Mouse (Mus musculus): Measurements from ENCODE around the gene Irx4. TPM values are rescaled to one million over a fixed set of nuclear protein-coding genes. Genes with fewer than 3 reads are reported as not detected.
A peak's percentile ranks its signal among the peaks of the same experiment; 100 is the strongest.

The Irx4 gene
- polyA plus RNA-seq, 1 experiment from 2014 or later: 17.5 TPM

GRCm38 (mm10) chr13:73291102-73291501, 30.8 kb downstream of the Irx4 start:
- no peaks in the 10 kb centered on the region for H3K4me1 ChIP-seq
- H3K4me2 ChIP-seq (replicated peaks): no peak overlapping the region
- no peak overlapping the region for H3K27ac ChIP-seq (replicated peaks)
- no peak for ATAC-seq (ENCODE audit: insufficient number of reproducible peaks, low FRiP score, low TSS enrichment, low read depth)
- H3K9ac ChIP-seq: no peak overlapping the region
- WGBS: 23% methylated on average over 2 of the region's 2 CpGs
- no peaks in the 10 kb centered on the region for H3K9me3 ChIP-seq (replicated peaks)
- H3K36me3 ChIP-seq: no peaks in the 10 kb centered on the region
- no peak overlapping the region for H3K4me3 ChIP-seq (replicated peaks)
- no peaks in the 10 kb centered on the region for H3K27me3 ChIP-seq

- WGBS: 65% methylated on average over 4 of the region's 4 CpGs
- Histone ChIP-seq H3K4me1 (no peaks in the 10 kb centered on the region), H3K4me3 (replicated peaks) (no peak overlapping the region), H3K27me3 (no peaks in the 10 kb centered on the region), H3K4me2 (replicated peaks) (no peak overlapping the region), H3K9ac (no peak overlapping the region), H3K9me3 (replicated peaks) (no peaks in the 10 kb centered on the region), H3K36me3 (no peaks in the 10 kb centered on the region), H3K27ac (replicated peaks) (no peak overlapping the region)
- no peak for ATAC-seq (ENCODE audit: insufficient number of reproducible peaks, low FRiP score, low TSS enrichment, low read depth)
These were observed 38.4 kb downstream of the Irx4 start for GRCm38 (mm10) chr13:73298717-73299116.

GRCm38 (mm10) chr13:73299322-73299721, 39.0 kb downstream of the Irx4 start:
- H3K4me2 ChIP-seq (replicated peaks): no peak overlapping the region
- WGBS: 86% methylated on average over 5 of the region's 5 CpGs
- H3K36me3 ChIP-seq: no peaks in the 10 kb centered on the region
- no peak overlapping the region for H3K27ac ChIP-seq (replicated peaks)
- no peak overlapping the region for H3K4me3 ChIP-seq (replicated peaks)
- ATAC-seq (ENCODE audit: insufficient number of reproducible peaks, low FRiP score, low TSS enrichment, low read depth): no peak
- H3K27me3 ChIP-seq: no peaks in the 10 kb centered on the region
- H3K9ac ChIP-seq: no peak overlapping the region
- no peaks in the 10 kb centered on the region for H3K9me3 ChIP-seq (replicated peaks)
- H3K4me1 ChIP-seq: no peaks in the 10 kb centered on the region

- no peaks in the 10 kb centered on the region for H3K4me1 ChIP-seq
These were observed 44.5 kb downstream of the Irx4 start for GRCm38 (mm10) chr13:73304729-73305128.

GRCm38 (mm10) chr13:73305398-73306084, 45.3 kb downstream of the Irx4 start:
- H3K27ac ChIP-seq (replicated peaks): no peak overlapping the region
- H3K4me2 ChIP-seq (replicated peaks): no peak overlapping the region
- H3K4me3 ChIP-seq (replicated peaks): no peak overlapping the region
- H3K9ac ChIP-seq: no peak overlapping the region
- no peak for ATAC-seq (ENCODE audit: insufficient number of reproducible peaks, low FRiP score, low TSS enrichment, low read depth)
- no peaks in the 10 kb centered on the region for H3K36me3 ChIP-seq
- no peaks in the 10 kb centered on the region for H3K27me3 ChIP-seq
- no peaks in the 10 kb centered on the region for H3K4me1 ChIP-seq
- WGBS: 40% methylated on average over 8 of the region's 8 CpGs
- no peaks in the 10 kb centered on the region for H3K9me3 ChIP-seq (replicated peaks)

More at GRCm38 (mm10) chr13:73304729-73305128, 44.5 kb downstream of the Irx4 start:
- no peak overlapping the region for H3K4me3 ChIP-seq (replicated peaks)
- no peak overlapping the region for H3K4me2 ChIP-seq (replicated peaks)
- 64% methylated on average over 6 of the region's 6 CpGs for WGBS
- no peak overlapping the region for H3K9ac ChIP-seq
- no peaks in the 10 kb centered on the region for H3K36me3 ChIP-seq
- no peak for ATAC-seq (ENCODE audit: insufficient number of reproducible peaks, low FRiP score, low TSS enrichment, low read depth)
- no peak overlapping the region for H3K27ac ChIP-seq (replicated peaks)
- no peaks in the 10 kb centered on the region for H3K9me3 ChIP-seq (replicated peaks)
- no peaks in the 10 kb centered on the region for H3K27me3 ChIP-seq

GRCm38 (mm10) chr13:73306085-73306410, 45.8 kb downstream of the Irx4 start:
- H3K9me3 ChIP-seq (replicated peaks): no peaks in the 10 kb centered on the region
- H3K36me3 ChIP-seq: no peaks in the 10 kb centered on the region
- no peak for ATAC-seq (ENCODE audit: insufficient number of reproducible peaks, low FRiP score, low TSS enrichment, low read depth)
- no peak overlapping the region for H3K27ac ChIP-seq (replicated peaks)
- H3K4me3 ChIP-seq (replicated peaks): no peak overlapping the region
- no peaks in the 10 kb centered on the region for H3K27me3 ChIP-seq
- 38% methylated on average over 4 of the region's 4 CpGs for WGBS
- H3K9ac ChIP-seq: no peak overlapping the region
- H3K4me2 ChIP-seq (replicated peaks): no peak overlapping the region
- H3K4me1 ChIP-seq: no peaks in the 10 kb centered on the region

- Histone ChIP-seq H3K27ac (replicated peaks) (no peak overlapping the region), H3K4me3 (replicated peaks) (no peak overlapping the region), H3K4me2 (replicated peaks) (no peak overlapping the region), H3K27me3 (no peaks in the 10 kb centered on the region), H3K9me3 (replicated peaks) (no peaks in the 10 kb centered on the region), H3K36me3 (no peaks in the 10 kb centered on the region), H3K4me1 (no peaks in the 10 kb centered on the region), H3K9ac (no peak overlapping the region)
- no peak for ATAC-seq (ENCODE audit: insufficient number of reproducible peaks, low FRiP score, low TSS enrichment, low read depth)
- 49% methylated on average over 4 of the region's 4 CpGs for WGBS
These were observed 46.2 kb downstream of the Irx4 start for GRCm38 (mm10) chr13:73306430-73306829.

- WGBS: 17% methylated on average over 8 of the region's 8 CpGs
- H3K4me2 ChIP-seq (replicated peaks): no peak overlapping the region
- H3K4me3 ChIP-seq (replicated peaks): no peak overlapping the region
- ATAC-seq (ENCODE audit: insufficient number of reproducible peaks, low FRiP score, low TSS enrichment, low read depth): peak; percentile 35; the same call in 1 of the 2 replicates
- no peaks in the 10 kb centered on the region for H3K9me3 ChIP-seq (replicated peaks)
- H3K27ac ChIP-seq (replicated peaks): no peak overlapping the region
- H3K4me1 ChIP-seq: no peaks in the 10 kb centered on the region
- H3K9ac ChIP-seq: no peak overlapping the region
- no peaks in the 10 kb centered on the region for H3K27me3 ChIP-seq
- H3K36me3 ChIP-seq: no peaks in the 10 kb centered on the region
These were observed 50.1 kb downstream of the Irx4 start for GRCm38 (mm10) chr13:73310183-73310929.

Other genes with a start within 250 kb of the Irx4 start
- 127 and 130 TPM in 2 replicates for gene Mrpl36, start 68.0 kb downstream of the Irx4 start, polyA plus RNA-seq (2015; fragmentation: Nextera tagmentation; extraction: Ambion mirVana)
- gene Ndufs6, start 68.1 kb downstream of the Irx4 start, polyA plus RNA-seq (2015; fragmentation: Nextera tagmentation; extraction: Ambion mirVana): 367 and 373 TPM in 2 replicates
- 31.8 and 35.0 TPM in 2 replicates for gene Lpcat1, start 206.7 kb downstream of the Irx4 start, polyA plus RNA-seq (2015; fragmentation: Nextera tagmentation; extraction: Ambion mirVana)

Data from embryonic facial prominence, embryonic 15.5 days (tissue).